Mouse (Mus musculus): ENCODE measurements around the gene Helb. TPM values are rescaled to one million over a fixed set of nuclear protein-coding genes. Genes with fewer than 3 reads are reported as not detected.
"Not testable (repeated sequence)": the region's sequence is repeated elsewhere in the genome, so short reads cannot be mapped to it uniquely, and the experiment has no call there.

Helb gene
- polyA plus RNA-seq, 1 experiment: not detected

- Histone ChIP-seq H3K4me3 (ENCODE audit: insufficient read depth, low read depth, low read length) (peak overlapping the region; percentile 9), H3K4me1 (ENCODE audit: control insufficient read depth, insufficient read depth, low read length) (peaks cover 2% of the 10 kb centered on the region; the same call in 1 of the 2 replicates), H3K27ac (ENCODE audit: insufficient read depth, low read depth, low read length) (no peak overlapping the region)
- 32% methylated on average over 13 of the region's 13 CpGs for WGBS
- TF ChIP-seq POLR2A (IDR thresholded peaks at IDR 0.05; ENCODE audit: insufficient read depth, low read depth, low read length): no peak
- no peak for TF ChIP-seq CTCF (IDR thresholded peaks at IDR 0.05; ENCODE audit: insufficient read depth, low read depth, low read length)
Measured at GRCm38 (mm10) chr10:120128601-120129277, 16.0 kb upstream of the Helb start.

- TF ChIP-seq POLR2A (IDR thresholded peaks at IDR 0.05; ENCODE audit: insufficient read depth, low read depth, low read length) (no peak), CTCF (IDR thresholded peaks at IDR 0.05; ENCODE audit: insufficient read depth, low read depth, low read length) (no peak)
- H3K4me3 ChIP-seq (ENCODE audit: insufficient read depth, low read depth, low read length): no peak overlapping the region
- WGBS: 81% methylated on average over 10 of the region's 10 CpGs
- peaks cover 2% of the 10 kb centered on the region; the same call in 1 of the 2 replicates for H3K4me1 ChIP-seq (ENCODE audit: control insufficient read depth, insufficient read depth, low read length)
- no peak overlapping the region for H3K27ac ChIP-seq (ENCODE audit: insufficient read depth, low read depth, low read length)
Measured at GRCm38 (mm10) chr10:120125465-120125857, 12.7 kb upstream of the Helb start.

DNA sequence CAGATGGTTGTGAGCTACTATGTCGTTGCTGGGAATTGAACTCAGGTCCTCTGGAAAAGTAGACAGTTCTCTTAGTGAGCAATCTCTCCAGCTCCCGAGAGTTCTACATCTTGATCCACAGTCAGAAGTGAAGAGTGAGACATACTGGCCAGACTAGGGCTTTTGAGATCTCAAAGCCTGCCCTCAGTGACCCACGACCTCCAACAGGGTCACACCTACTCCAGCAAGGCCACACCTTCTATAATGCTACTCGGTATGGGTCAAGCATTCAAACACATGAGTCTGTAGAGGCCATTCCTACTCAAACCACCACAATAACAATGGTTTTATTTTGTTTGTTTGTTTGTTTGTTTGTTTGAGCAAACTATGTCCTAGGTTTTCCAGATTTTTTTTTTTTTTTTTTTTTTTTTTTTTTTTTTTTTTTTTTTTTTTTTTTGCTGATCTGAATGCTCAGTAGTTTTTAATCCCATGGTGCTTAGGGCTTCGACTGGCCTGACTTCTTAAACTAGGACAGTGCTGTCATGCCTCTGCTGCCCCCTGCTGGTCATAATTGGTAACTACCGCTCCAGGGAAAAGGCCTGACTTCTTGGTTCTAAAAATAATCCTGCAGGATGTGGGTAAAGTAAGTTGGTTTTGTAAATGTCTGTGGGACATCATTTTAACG, 12.1 kb upstream of the Helb start:
- H3K4me3 ChIP-seq (ENCODE audit: insufficient read depth, low read depth, low read length): no peak overlapping the region
- no peak overlapping the region for H3K27ac ChIP-seq (ENCODE audit: insufficient read depth, low read depth, low read length)
- TF ChIP-seq POLR2A (IDR thresholded peaks at IDR 0.05; ENCODE audit: insufficient read depth, low read depth, low read length): no peak
- TF ChIP-seq CTCF (IDR thresholded peaks at IDR 0.05; ENCODE audit: insufficient read depth, low read depth, low read length): no peak
- 50% methylated on average over 7 of the region's 7 CpGs for WGBS
- peaks cover 2% of the 10 kb centered on the region; the same call in 1 of the 2 replicates for H3K4me1 ChIP-seq (ENCODE audit: control insufficient read depth, insufficient read depth, low read length)

DNA sequence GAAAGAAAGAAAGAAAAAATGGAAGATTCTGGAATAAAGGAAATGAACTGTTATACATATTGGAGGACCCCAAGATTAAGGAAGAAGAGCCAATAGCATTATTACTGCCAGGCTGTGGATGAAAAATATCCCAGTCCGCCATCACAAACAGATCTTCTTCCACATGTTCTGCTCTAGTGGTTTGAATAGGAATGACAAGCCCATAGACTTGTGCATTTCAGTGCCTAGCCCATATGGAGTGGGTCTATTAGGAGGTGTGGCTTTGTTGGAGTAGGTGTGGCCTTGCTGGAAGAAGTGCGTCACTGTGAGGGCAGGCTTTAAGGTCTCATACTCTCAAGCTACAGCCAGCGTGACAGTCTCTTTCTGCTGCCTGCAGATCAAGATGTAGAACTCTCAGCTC, 10.9 kb upstream of the Helb start:
- Histone ChIP-seq H3K27ac (ENCODE audit: insufficient read depth, low read depth, low read length) (no peak overlapping the region), H3K4me3 (ENCODE audit: insufficient read depth, low read depth, low read length) (no peak overlapping the region), H3K4me1 (ENCODE audit: control insufficient read depth, insufficient read depth, low read length) (peaks cover 2% of the 10 kb centered on the region; the same call in 1 of the 2 replicates)
- 95% methylated on average over 3 of the region's 3 CpGs for WGBS
- TF ChIP-seq POLR2A (IDR thresholded peaks at IDR 0.05; ENCODE audit: insufficient read depth, low read depth, low read length) (no peak), CTCF (IDR thresholded peaks at IDR 0.05; ENCODE audit: insufficient read depth, low read depth, low read length) (no peak)

- TF ChIP-seq POLR2A (IDR thresholded peaks at IDR 0.05; ENCODE audit: insufficient read depth, low read depth, low read length): no peak
- TF ChIP-seq CTCF (IDR thresholded peaks at IDR 0.05; ENCODE audit: insufficient read depth, low read depth, low read length): no peak
- Histone ChIP-seq H3K4me1 (ENCODE audit: control insufficient read depth, insufficient read depth, low read length) (no peaks in the 10 kb centered on the region), H3K27ac (ENCODE audit: insufficient read depth, low read depth, low read length) (no peak overlapping the region), H3K4me3 (ENCODE audit: insufficient read depth, low read depth, low read length) (no peak overlapping the region)
- WGBS: 100% methylated on average over 1 of the region's 1 CpGs
Measured at GRCm38 (mm10) chr10:120115249-120115648, 2.5 kb upstream of the Helb start.

GRCm38 (mm10) chr10:120114493-120114892, 1.7 kb upstream of the Helb start:
- no peak overlapping the region for H3K4me3 ChIP-seq (ENCODE audit: insufficient read depth, low read depth, low read length)
- no peak overlapping the region for H3K27ac ChIP-seq (ENCODE audit: insufficient read depth, low read depth, low read length)
- TF ChIP-seq CTCF (IDR thresholded peaks at IDR 0.05; ENCODE audit: insufficient read depth, low read depth, low read length) (no peak), POLR2A (IDR thresholded peaks at IDR 0.05; ENCODE audit: insufficient read depth, low read depth, low read length) (no peak)
- WGBS: 64% methylated on average over 7 of the region's 7 CpGs
- no peaks in the 10 kb centered on the region for H3K4me1 ChIP-seq (ENCODE audit: control insufficient read depth, insufficient read depth, low read length)

DNA sequence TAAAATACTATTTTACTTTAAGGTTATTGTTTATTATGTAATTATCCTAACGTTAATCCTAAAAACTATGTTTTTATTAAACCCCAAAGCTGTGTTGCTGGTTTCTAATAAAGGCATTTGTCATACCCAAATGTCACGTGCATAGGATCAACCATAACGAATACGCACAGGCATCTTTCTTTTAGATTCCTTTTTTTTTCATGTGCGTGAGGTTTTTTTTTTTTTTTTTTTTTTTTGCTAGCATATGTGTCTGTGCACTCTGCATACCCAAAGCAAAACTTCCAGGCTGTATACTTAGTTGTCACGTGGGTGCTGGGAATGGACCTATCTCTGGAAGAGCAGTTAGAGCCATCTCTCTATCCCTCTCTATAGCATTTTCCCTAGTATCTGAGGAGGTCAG, 1.2 kb upstream of the Helb start:
- Histone ChIP-seq H3K27ac (ENCODE audit: insufficient read depth, low read depth, low read length) (no peak overlapping the region), H3K4me3 (ENCODE audit: insufficient read depth, low read depth, low read length) (no peak overlapping the region), H3K4me1 (ENCODE audit: control insufficient read depth, insufficient read depth, low read length) (no peaks in the 10 kb centered on the region)
- TF ChIP-seq CTCF (IDR thresholded peaks at IDR 0.05; ENCODE audit: insufficient read depth, low read depth, low read length): no peak
- no peak for TF ChIP-seq POLR2A (IDR thresholded peaks at IDR 0.05; ENCODE audit: insufficient read depth, low read depth, low read length)
- WGBS: 78% methylated on average over 6 of the region's 6 CpGs

- H3K27ac ChIP-seq (ENCODE audit: insufficient read depth, low read depth, low read length); H3K4me1 ChIP-seq (ENCODE audit: control insufficient read depth, insufficient read depth, low read length); H3K4me3 ChIP-seq (ENCODE audit: insufficient read depth, low read depth, low read length): not testable (repeated sequence)
- WGBS: 59% methylated on average over 9 of the region's 9 CpGs
Measured at GRCm38 (mm10) chr10:120113482-120113881, 695 bp upstream of the Helb start.

- TF ChIP-seq CTCF (IDR thresholded peaks at IDR 0.05; ENCODE audit: insufficient read depth, low read depth, low read length) (no peak), POLR2A (IDR thresholded peaks at IDR 0.05; ENCODE audit: insufficient read depth, low read depth, low read length) (no peak)
- H3K4me3 ChIP-seq (ENCODE audit: insufficient read depth, low read depth, low read length): no peak overlapping the region; the same call in 1 of the 2 replicates
- no peaks in the 10 kb centered on the region for H3K4me1 ChIP-seq (ENCODE audit: control insufficient read depth, insufficient read depth, low read length)
- H3K27ac ChIP-seq (ENCODE audit: insufficient read depth, low read depth, low read length): no peak overlapping the region
- WGBS: 66% methylated on average over 3 of the region's 3 CpGs
Measured at GRCm38 (mm10) chr10:120111691-120112319, 982 bp downstream of the Helb start.
